Mouse (Mus musculus) right cerebral cortex, adult 18-20 months (tissue): Measurements from ENCODE around the gene Sectm1a.
"Not testable (repeated sequence)": the region's sequence is repeated elsewhere in the genome, so short reads cannot be mapped to it uniquely, and the experiment has no call there.

Experiments used
- DNase-seq: peaks from one replicate; pipeline ENCODE4 v3.0.0; 2022; ENCODE audit warnings: mixed read lengths

The Sectm1a gene

GRCm38 (mm10) chr11:121088997-121089396 is 8.0 kb upstream of the Sectm1a start:
- no peak for DNase-seq

- no peak for DNase-seq
These were observed 5.3 kb upstream of the Sectm1a start for GRCm38 (mm10) chr11:121086296-121086695.

GRCm38 (mm10) chr11:121085181-121085580 is 4.2 kb upstream of the Sectm1a start:
- no peak for DNase-seq

GRCm38 (mm10) chr11:121082857-121083500 is 2.0 kb upstream of the Sectm1a start:
- DNase-seq: no peak

- no peak for DNase-seq
These were observed 1.2 kb upstream of the Sectm1a start for GRCm38 (mm10) chr11:121082250-121082649.

- no peak for DNase-seq
These were observed 690 bp downstream of the Sectm1a start for GRCm38 (mm10) chr11:121080330-121080729.

GRCm38 (mm10) chr11:121075655-121076054 is 5.4 kb downstream of the Sectm1a start:
- no peak for DNase-seq

- DNase-seq: not testable (repeated sequence)
These were observed 11.4 kb downstream of the Sectm1a start for GRCm38 (mm10) chr11:121069662-121070061.

- no peak for DNase-seq
These were observed 13.1 kb downstream of the Sectm1a start for GRCm38 (mm10) chr11:121067895-121068294.

- no peak for DNase-seq
These were observed 16.8 kb downstream of the Sectm1a start for GRCm38 (mm10) chr11:121064197-121064596.

GRCm38 (mm10) chr11:121063379-121063778 is 17.6 kb downstream of the Sectm1a start, which contains the start of gene Sectm1b:
Sectm1b (minus strand) TSS chr11:121063569.
- no peak for DNase-seq

GRCm38 (mm10) chr11:121061615-121062014 is 19.4 kb downstream of the Sectm1a start:
- DNase-seq: no peak

- not testable (repeated sequence) for DNase-seq
These were observed 20.5 kb downstream of the Sectm1a start for GRCm38 (mm10) chr11:121060401-121061067.

GRCm38 (mm10) chr11:121059471-121059870 is 21.5 kb downstream of the Sectm1a start:
- no peak for DNase-seq

GRCm38 (mm10) chr11:121058956-121059355 is 22.1 kb downstream of the Sectm1a start:
- no peak for DNase-seq

GRCm38 (mm10) chr11:121058122-121058521 is 22.9 kb downstream of the Sectm1a start:
- no peak for DNase-seq

GRCm38 (mm10) chr11:121056536-121057236 is 24.3 kb downstream of the Sectm1a start:
- DNase-seq: no peak

- DNase-seq: peak; percentile 73
These were observed 27.5 kb downstream of the Sectm1a start for GRCm38 (mm10) chr11:121053536-121053935.

GRCm38 (mm10) chr11:121052387-121052786 is 28.6 kb downstream of the Sectm1a start:
- no peak for DNase-seq

- DNase-seq: no peak
These were observed 29.2 kb downstream of the Sectm1a start for GRCm38 (mm10) chr11:121051793-121052192.

GRCm38 (mm10) chr11:121049840-121050239 is 31.2 kb downstream of the Sectm1a start:
- no peak for DNase-seq

GRCm38 (mm10) chr11:121047826-121048399 is 33.1 kb downstream of the Sectm1a start:
- no peak for DNase-seq

GRCm38 (mm10) chr11:121045286-121045685 is 35.7 kb downstream of the Sectm1a start:
- DNase-seq: no peak
